Mouse (Mus musculus): ENCODE data around the gene Pah.
A peak's percentile ranks its signal among the peaks of the same experiment; 100 is the strongest.

Pah gene

DNA sequence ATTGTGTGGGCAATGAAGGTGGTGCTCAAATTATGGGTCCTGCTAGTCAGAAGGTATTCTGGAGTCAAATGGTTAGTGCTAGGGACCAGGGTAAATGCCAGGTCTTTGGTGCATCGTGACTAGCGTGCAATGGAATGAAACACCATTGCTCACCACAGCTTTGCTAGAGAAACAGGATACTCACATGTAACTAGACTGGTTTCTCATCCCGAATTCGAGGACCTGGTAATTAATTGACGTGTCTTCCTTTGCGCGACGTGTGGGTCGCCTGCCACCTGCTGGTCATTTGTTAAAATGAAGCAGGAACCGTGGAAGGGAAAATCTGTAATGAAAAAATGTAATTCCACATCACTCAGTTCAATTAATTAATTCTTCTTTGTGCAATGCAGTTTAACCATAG lies 17.6 kb upstream of the Pah start:
- DNase-seq (ENCODE audit: low spot score) = no peak

- DNase-seq (ENCODE audit: low spot score) = no peak
These were observed 13.0 kb upstream of the Pah start for GRCm38 (mm10) chr10:87508581-87508980.

DNA sequence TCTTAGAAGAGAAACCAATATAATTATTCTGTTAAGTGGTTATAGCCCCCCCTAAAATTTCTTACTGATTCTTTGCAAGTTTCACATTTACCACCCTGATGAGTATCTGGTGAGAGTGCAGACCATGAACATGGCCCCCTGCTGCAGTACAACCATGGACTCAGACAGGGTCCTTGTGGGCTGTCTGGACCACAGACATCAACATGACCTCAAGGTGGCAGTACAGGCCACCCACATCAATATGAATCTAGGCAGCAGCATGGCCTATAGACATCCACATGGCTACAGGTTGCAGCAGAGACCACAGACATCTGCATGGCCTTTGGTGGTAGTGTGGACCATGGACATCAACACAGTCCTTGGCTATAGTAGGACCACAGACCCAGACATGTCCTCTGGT lies 8.5 kb upstream of the Pah start:
- DNase-seq (ENCODE audit: low spot score) = no peak

DNA sequence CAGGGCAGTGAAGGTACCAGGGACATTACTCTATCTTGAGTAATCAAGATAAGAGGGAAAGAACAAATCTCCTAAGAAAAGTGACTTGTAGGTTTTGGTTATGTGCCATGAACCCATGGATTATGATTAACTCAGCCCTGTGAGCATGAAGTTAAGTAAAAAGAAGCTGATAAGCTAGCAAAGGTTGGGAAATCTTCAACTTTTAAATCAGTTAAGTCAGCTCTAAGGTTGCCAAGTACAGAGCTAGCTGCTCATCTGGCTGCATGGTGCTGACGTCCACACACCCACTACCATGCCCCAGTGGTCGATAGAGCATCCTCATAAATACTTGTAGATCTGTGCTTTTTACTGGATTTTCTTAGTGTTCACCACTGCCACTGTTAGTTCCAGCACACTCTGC lies 3.0 kb upstream of the Pah start:
- no peak for DNase-seq (ENCODE audit: low spot score)

GRCm38 (mm10) chr10:87520401-87521116 lies 1.0 kb upstream of the Pah start:
- DNase-seq (ENCODE audit: low spot score) = no peak

DNA sequence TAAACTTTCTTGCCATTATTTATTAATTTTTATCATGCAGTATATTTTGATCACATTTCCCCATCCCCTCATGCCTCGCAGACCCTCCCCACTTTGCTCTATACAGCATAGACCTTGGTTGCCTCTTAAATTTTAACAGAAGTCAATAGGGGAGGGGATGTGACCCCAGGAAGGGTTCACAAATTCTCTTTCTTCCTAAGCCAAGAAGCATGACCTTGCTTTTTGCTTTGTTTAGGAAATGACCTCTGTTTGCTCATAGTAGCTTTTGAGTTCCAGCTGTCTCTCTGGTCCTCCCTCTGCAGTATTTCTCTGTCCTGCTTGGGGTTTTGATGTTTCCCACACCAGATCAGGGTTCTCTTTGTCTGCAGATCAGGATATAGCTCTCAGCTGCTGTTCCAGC lies 12.6 kb downstream of the Pah start:
- no peak for DNase-seq (ENCODE audit: low spot score)

- DNase-seq (ENCODE audit: low spot score) = no peak
These were observed 24.2 kb downstream of the Pah start for GRCm38 (mm10) chr10:87545759-87546158.

DNA sequence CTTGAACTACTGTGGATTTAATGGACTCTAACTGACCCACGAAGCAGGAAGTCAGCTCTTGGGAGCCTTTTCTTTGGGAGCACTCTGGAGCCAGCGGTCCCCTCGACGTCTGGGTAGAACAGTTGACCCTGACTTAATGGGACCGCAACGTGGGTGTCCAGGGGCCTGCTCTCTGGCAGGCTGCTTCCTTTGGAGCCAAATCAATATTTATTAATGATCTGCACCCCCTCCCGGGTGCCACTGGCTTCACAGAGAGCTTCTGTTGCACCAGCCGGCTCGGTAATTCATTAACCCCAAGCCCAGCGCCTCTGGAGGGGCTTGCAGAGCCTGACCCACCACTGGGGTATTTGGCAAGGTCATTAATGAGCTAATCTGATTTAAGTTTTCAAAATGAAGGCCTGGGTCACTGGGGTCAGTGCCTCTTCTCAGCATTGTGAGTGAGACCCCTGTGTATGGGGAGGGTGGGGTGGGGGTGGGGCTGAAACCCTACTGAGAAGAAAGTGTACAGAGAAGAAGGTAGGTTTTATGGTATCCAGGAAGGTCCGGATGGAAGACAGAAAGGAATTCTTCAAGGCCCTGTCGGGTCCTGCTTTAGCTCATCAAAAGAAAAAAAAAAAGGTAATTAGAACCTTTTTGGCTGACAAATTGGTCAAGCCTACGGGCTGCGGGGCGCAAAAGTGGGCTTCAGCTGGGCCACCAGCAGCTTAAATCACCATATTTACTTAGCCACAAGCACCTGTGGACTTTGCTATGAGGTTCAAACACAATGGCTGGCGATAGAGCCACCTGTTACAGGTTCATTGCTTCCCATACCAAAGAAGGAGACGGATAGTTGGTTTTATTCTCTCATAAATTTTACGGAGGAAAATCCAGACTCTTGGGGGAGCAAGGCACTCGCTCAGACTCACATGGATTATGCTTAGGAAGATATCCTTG lies 25.0 kb downstream of the Pah start:
- no peak for DNase-seq (ENCODE audit: low spot score)

- DNase-seq (ENCODE audit: low spot score) = peak; percentile 33
These were observed 31.1 kb downstream of the Pah start for GRCm38 (mm10) chr10:87552726-87553125.

GRCm38 (mm10) chr10:87556441-87556840 lies 34.8 kb downstream of the Pah start:
- DNase-seq (ENCODE audit: low spot score) = no peak

GRCm38 (mm10) chr10:87563818-87564217 lies 42.2 kb downstream of the Pah start:
- DNase-seq (ENCODE audit: low spot score) = no peak

DNA sequence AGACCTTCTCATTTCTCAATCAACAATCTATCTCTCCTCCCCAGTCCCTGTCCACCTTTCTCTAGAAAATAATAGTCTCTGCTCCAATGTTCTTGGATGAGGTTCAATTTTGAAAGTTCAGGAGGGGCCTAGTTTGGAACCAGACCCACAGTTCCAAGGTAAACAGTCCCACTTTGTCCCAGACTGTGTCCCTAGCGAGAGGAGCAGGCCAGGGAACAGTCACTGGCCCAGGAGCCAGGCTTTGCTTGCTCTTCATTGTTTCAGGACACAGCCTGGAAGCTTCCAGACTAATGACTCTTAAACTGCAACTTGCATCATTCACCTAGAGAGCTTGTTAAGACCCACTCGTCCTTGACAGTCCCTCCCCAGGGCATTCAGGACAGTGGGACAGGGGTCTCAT lies 44.1 kb downstream of the Pah start:
- no peak for DNase-seq (ENCODE audit: low spot score)

DNA sequence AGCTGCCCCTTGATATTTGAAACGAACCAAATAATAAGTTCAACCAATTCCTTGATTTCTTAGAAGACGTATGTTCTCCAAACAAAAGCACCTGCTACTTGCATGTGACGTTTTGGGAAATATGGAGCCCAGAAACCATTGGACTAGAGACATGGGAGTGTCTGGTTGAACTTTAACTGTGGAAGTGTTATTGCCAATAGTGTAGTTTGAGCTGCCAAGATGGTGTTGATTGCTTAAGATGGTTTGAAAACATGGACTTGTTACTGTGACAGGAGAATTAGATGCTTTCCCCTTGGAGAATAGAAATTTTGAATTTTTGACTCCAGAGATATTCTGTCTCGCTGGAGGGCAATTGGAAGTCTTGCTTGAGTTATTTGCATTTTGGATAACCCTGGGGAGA lies 50.9 kb downstream of the Pah start:
- DNase-seq (ENCODE audit: low spot score) = no peak

DNA sequence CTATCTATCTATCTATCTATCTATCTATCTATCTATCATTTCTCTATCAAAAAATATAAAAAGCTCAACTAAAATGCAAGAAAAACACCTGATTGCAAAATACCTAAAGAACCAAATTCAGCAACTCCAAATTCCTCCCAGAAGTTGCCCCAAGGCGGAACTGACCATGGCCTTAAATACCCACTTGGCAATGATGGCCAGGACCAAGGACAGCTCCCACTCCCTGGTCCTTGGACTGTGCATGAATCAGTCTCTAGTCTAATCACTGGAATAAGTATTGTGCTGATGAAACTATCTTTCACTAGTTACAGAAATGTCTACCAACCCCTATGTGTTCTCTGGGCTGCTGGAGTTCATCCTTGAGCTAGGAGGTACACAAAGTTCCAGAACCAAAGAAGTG lies 65.1 kb downstream of the Pah start:
- DNase-seq (ENCODE audit: low spot score) = peak; percentile 1

DNA sequence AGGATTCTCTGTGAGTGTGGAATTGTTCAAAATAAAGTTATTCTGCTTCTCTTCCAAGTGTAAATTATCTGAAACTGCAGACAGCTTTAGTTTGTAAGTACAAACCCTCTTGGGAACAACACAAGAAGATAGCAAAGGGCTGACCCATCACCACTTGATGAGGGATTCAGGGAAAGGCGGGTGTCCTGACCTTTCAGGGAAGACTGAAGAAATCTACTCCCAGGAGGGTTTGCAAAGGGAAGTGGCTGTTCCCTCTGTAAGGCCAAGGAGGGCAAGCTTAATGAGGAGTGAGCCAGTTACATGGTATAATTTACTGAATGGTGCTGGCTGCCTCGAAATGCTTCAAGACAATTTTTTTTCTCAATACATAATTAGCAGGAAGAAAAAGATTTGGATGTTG lies 72.3 kb downstream of the Pah start:
- no peak for DNase-seq (ENCODE audit: low spot score)

- no peak for DNase-seq (ENCODE audit: low spot score)
These were observed 74.9 kb downstream of the Pah start for GRCm38 (mm10) chr10:87596361-87597074.

DNA sequence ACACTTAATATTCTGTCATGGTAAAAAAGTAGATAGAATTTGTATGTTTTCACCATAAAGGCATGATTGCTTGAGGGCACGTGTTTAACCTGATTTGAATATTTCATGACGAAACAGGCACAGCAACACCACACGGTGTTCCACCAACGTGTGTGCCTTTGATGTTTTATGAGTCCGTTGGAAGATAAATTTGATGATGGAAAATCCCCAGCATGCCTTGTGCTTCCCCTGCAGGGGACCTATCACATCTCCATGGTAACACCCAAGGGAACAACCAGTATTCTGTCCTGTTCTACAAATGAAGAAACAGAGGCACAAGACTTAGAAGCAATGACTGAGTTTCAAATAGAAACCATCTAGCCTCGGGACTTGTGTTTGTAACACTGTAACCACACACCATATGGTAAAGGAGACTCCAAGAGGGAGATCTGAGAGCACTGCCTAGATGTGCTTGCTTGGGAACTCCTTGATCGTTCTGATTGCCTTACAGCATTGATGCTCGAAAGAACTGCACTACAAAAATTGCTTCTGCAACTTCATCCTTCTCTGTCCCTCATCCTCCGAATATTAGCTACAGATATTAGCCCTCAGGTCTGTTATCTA lies 75.6 kb downstream of the Pah start:
- DNase-seq (ENCODE audit: low spot score) = no peak

DNA sequence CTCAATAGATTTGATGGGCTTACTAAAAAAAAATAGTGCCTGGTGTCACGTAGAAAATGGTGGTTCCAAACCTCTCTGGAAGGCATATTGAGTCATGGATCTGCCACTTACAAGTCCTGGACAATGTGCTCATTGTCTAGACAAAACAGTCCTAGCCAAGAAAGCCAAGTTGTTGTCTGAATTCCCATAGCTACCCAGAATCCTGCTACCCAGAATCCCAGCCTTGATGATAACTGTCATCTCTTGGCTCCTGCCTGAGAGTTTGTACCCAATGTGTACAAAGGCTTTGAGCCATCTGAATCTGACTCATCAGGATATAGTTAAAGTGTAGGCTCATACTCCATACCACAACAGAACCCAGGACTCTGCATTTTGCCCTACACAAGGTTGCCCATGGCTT lies 80.6 kb downstream of the Pah start:
- no peak for DNase-seq (ENCODE audit: low spot score)

GRCm38 (mm10) chr10:87625196-87625595 lies 103.6 kb downstream of the Pah start:
- no peak for DNase-seq (ENCODE audit: low spot score)
